Mouse (Mus musculus) CD4-positive, CD25-positive, alpha-beta regulatory T cell, adult 2 months (primary cell): Measurements from ENCODE around the gene Ctnna2.

Source experiments
- DNase-seq: peaks from one replicate; pipeline ENCODE4 v3.0.0-alpha.2; 2012; ENCODE audit warnings: low read depth, low spot score

Gene Ctnna2

GRCm38 (mm10) chr6:77430381-77430780, 549.1 kb downstream of the Ctnna2 start:
- DNase-seq, result no peak

GRCm38 (mm10) chr6:77425746-77426145, 553.8 kb downstream of the Ctnna2 start:
- DNase-seq, result no peak

GRCm38 (mm10) chr6:77424826-77425225, 554.7 kb downstream of the Ctnna2 start:
- no peak for DNase-seq

- DNase-seq, result no peak
Observed at GRCm38 (mm10) chr6:77421564-77422139, 557.8 kb downstream of the Ctnna2 start.

- no peak for DNase-seq
Observed at GRCm38 (mm10) chr6:77416999-77417398, 562.5 kb downstream of the Ctnna2 start.

- DNase-seq, result no peak
Observed at GRCm38 (mm10) chr6:77413530-77413929, 566.0 kb downstream of the Ctnna2 start.

DNA sequence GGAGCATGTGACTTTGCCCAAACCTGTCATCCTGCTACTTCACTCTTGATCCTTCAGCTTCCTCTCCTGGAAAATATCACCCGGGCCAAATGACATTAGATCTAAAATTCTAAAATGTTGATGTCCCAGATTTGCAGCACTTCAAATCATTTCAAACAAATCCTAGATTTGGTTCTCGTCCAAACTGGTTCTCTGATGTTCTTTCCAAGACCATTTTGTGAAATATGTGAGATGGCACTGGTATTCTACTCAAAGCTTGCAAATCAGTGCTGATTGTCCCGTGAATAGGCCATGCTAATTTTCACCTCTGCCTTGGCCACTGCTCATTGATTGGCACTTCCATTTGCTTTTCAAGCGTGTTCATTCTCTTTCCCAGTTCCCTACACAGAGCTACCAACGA, 571.0 kb downstream of the Ctnna2 start:
- DNase-seq, result no peak

- DNase-seq, result no peak
Observed at GRCm38 (mm10) chr6:77400751-77401150, 578.7 kb downstream of the Ctnna2 start.

DNA sequence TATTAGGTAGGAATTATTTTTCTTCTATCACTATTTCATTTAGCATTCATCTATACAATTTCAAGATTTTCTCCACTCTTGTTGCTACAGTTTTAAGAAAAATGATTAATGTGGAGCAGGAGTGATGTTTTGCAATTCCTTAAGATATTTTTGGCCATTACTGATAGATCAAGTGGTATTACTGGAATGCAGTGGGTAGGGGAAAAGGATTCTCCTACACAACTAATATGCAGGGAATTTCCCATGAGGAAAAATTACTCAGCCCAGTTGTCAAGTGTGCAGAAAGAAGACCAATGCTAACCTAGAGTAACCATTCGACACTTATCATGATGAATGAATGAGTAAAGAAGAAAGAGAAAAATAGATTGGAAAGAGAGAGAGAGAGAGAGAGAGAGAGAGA, 587.8 kb downstream of the Ctnna2 start:
- no peak for DNase-seq

GRCm38 (mm10) chr6:77381309-77381708, 598.2 kb downstream of the Ctnna2 start:
- DNase-seq, result no peak

DNA sequence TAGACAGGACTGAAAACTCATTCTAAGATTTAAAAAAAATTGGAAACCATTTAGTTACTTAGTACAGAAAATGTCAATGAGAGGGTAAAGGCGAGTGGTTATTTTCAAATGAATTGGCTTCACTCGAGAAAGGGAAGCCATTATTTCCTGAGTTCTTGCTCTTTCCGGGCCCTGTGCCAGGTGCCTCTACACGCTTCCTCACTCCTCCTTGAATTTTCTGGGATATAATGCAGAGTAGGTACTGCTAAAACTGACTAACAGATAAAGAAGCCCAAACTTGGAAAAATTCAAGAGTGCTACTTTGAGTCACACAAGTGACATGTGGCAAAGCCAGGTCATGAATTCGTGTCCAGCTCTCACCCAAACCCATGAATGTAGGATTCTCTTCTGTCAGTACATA, 606.4 kb downstream of the Ctnna2 start:
- no peak for DNase-seq

- no peak for DNase-seq
Observed at GRCm38 (mm10) chr6:77371147-77371546, 608.4 kb downstream of the Ctnna2 start.

DNA sequence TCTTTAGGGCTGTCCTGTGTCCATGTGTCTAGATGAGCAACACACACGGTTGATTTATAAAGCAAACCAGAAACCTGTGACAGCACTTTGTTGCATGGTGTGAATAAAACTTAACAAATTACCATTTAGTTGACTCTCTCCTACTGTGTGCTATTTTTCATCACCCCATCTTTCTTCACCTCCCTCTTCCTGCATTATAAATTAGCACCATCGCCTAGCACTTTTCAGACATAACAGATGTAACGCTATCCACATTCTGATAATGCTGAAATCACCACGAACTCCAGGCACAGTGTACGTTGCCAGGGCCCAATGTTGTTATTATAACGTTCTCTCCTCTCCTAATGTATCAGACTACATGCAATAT, 621.0 kb downstream of the Ctnna2 start:
- no peak for DNase-seq

- DNase-seq, result no peak
Observed at GRCm38 (mm10) chr6:77357748-77358470, 621.6 kb downstream of the Ctnna2 start.

GRCm38 (mm10) chr6:77354826-77355225, 624.7 kb downstream of the Ctnna2 start:
- no peak for DNase-seq

DNA sequence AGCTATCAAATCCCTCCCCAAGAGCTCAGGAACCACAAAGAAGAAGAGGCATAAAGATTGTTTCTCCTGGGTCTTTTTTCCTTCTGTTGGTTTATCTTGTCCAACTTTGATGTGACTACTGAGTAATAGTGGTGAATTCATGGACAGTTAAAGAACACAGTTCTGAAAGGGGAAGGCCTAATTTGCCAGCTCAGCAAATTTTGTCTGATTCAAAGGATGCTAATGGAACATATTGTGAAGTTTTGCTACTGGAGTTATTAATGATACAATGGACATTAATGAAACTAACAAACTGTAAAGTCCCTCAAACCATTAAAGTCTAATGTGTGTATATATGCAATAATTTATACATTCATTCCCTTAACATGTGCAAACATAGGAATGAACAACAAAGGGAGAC, 635.7 kb downstream of the Ctnna2 start:
- DNase-seq, result no peak

DNA sequence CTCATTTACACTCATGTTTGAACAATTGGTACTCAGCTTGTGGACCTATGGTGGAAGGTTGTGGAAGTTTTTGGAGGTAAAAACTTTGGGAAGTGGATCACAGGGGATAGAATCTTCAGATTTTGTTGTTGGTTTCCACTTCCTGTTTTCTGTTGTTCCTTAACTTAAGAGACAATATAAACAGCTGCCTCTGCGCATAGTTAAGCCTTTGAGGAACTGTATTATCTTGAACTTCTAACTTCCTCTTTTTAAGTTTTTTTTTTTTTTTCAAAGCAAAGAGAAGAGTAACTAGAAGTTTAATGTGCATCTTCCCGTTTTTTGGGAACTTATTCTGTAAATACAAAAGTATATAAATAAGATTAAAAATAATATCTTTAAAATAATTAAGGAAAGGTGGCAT, 644.0 kb downstream of the Ctnna2 start:
- DNase-seq, result no peak

GRCm38 (mm10) chr6:77324748-77325147, 654.8 kb downstream of the Ctnna2 start:
- no peak for DNase-seq

GRCm38 (mm10) chr6:77324327-77324726, 655.2 kb downstream of the Ctnna2 start:
- DNase-seq, result no peak

DNA sequence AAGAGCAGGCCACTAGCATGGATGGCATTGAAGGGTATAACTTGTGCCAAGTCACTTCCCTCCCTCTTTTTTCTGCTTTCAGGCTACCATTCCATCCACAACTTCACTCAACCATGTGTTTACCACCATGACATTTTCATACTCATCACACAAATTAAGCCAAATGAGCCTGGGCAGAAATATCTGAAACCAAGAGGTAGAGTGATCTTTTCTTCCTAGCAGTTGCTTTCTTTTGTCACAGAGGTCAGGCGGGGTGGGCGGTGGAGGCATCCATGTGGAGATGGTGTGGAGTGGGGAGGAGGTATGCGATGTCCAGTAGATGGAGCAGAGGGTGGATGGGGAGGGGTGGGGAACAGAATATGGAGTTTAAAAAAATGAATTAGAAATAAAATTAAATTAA, 672.7 kb downstream of the Ctnna2 start:
- DNase-seq, result no peak

DNA sequence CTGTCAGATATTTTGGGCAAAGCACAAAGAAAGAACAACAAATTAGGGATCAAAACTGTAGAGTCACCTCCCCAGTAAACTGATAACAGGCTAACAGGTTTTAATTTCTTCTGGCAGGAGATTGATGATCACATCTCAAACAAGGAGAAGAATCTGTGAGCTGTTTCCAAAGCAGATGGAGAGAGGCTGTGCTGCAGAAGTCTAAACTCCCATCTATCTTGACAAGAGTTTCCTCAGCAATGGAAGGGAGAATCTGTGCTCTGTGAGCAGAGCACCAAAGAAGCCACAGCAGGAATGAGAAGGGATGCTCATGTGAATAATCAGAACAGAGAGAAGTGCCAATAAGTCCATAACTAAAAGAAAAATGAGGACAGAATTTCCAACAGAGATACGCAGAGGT, 678.2 kb downstream of the Ctnna2 start:
- no peak for DNase-seq

GRCm38 (mm10) chr6:77291415-77291814, 688.1 kb downstream of the Ctnna2 start:
- no peak for DNase-seq

GRCm38 (mm10) chr6:77288402-77288801, 691.1 kb downstream of the Ctnna2 start:
- no peak for DNase-seq

GRCm38 (mm10) chr6:77286317-77286716, 693.2 kb downstream of the Ctnna2 start:
- DNase-seq, result no peak
